Mouse (Mus musculus): ENCODE data around the gene Cxcr4. TPM values are rescaled to one million over a fixed set of nuclear protein-coding genes. Genes with fewer than 3 reads are reported as not detected.

The Cxcr4 gene
- total and polyA plus RNA-seq, 3 experiments, result 7.0 to 28.4 (median 7.8) TPM

- no peak overlapping the region for H3K27ac ChIP-seq
- H3K36me3 ChIP-seq (ENCODE audit: control insufficient read depth, insufficient read depth, low read length), result no peaks in the 10 kb centered on the region
- 70% methylated on average over 6 of the region's 6 CpGs for WGBS
- intact Hi-C loops (cut with DNase I), result no loop called here
- no peak overlapping the region for H3K4me3 ChIP-seq
- no peaks in the 10 kb centered on the region for H3K27me3 ChIP-seq (ENCODE audit: control insufficient read depth, insufficient read depth, low read length)
- H3K79me2 ChIP-seq (replicated peaks; ENCODE audit: control insufficient read depth, insufficient read depth, low read length), result no peaks in the 10 kb centered on the region
- H3K9ac ChIP-seq (ENCODE audit: low read depth, low read length), result no peak overlapping the region
- no peak for TF ChIP-seq POLR2A (IDR thresholded peaks at IDR 0.05; ENCODE audit: insufficient read depth, low read depth, low read length)
- no peak for TF ChIP-seq CTCF (IDR thresholded peaks at IDR 0.05)
- no peak for TF ChIP-seq EP300 (IDR thresholded peaks at IDR 0.05; ENCODE audit: insufficient read depth, low read depth, low read length)
- no peak for DNase-seq
- H3K4me1 ChIP-seq (ENCODE audit: control insufficient read depth, insufficient read depth, low read length), result no peaks in the 10 kb centered on the region
Observed at GRCm38 (mm10) chr1:128583279-128583872, 8.7 kb downstream of the Cxcr4 start.

GRCm38 (mm10) chr1:128580321-128580720 is 11.8 kb downstream of the Cxcr4 start:
- H3K9ac ChIP-seq (ENCODE audit: low read depth, low read length), result no peak overlapping the region
- H3K27me3 ChIP-seq (ENCODE audit: control insufficient read depth, insufficient read depth, low read length), result no peaks in the 10 kb centered on the region
- H3K36me3 ChIP-seq (ENCODE audit: control insufficient read depth, insufficient read depth, low read length), result no peaks in the 10 kb centered on the region
- no peak overlapping the region for H3K27ac ChIP-seq
- H3K4me3 ChIP-seq, result no peak overlapping the region
- TF ChIP-seq CTCF (IDR thresholded peaks at IDR 0.05), result no peak
- no peak for TF ChIP-seq POLR2A (IDR thresholded peaks at IDR 0.05; ENCODE audit: insufficient read depth, low read depth, low read length)
- no peak for TF ChIP-seq EP300 (IDR thresholded peaks at IDR 0.05; ENCODE audit: insufficient read depth, low read depth, low read length)
- H3K79me2 ChIP-seq (replicated peaks; ENCODE audit: control insufficient read depth, insufficient read depth, low read length), result no peaks in the 10 kb centered on the region
- H3K4me1 ChIP-seq (ENCODE audit: control insufficient read depth, insufficient read depth, low read length), result no peaks in the 10 kb centered on the region
- no peak for DNase-seq
- WGBS, result 38% methylated on average over 3 of the region's 3 CpGs
- intact Hi-C loops (cut with DNase I), result no loop called here

GRCm38 (mm10) chr1:128578454-128578853 is 13.6 kb downstream of the Cxcr4 start:
- Histone ChIP-seq H3K27ac (no peak overlapping the region), H3K4me1 (ENCODE audit: control insufficient read depth, insufficient read depth, low read length) (no peaks in the 10 kb centered on the region), H3K36me3 (ENCODE audit: control insufficient read depth, insufficient read depth, low read length) (no peaks in the 10 kb centered on the region), H3K9ac (ENCODE audit: low read depth, low read length) (no peak overlapping the region), H3K79me2 (replicated peaks; ENCODE audit: control insufficient read depth, insufficient read depth, low read length) (no peaks in the 10 kb centered on the region), H3K4me3 (no peak overlapping the region), H3K27me3 (ENCODE audit: control insufficient read depth, insufficient read depth, low read length) (no peaks in the 10 kb centered on the region)
- 75% methylated on average over 2 of the region's 2 CpGs for WGBS
- no peak for DNase-seq
- intact Hi-C loops (cut with DNase I), result no loop called here
- TF ChIP-seq EP300 (IDR thresholded peaks at IDR 0.05; ENCODE audit: insufficient read depth, low read depth, low read length) (no peak), POLR2A (IDR thresholded peaks at IDR 0.05; ENCODE audit: insufficient read depth, low read depth, low read length) (no peak), CTCF (IDR thresholded peaks at IDR 0.05) (no peak)

- no peaks in the 10 kb centered on the region for H3K4me1 ChIP-seq (ENCODE audit: control insufficient read depth, insufficient read depth, low read length)
- no peak for DNase-seq
- no peaks in the 10 kb centered on the region for H3K36me3 ChIP-seq (ENCODE audit: control insufficient read depth, insufficient read depth, low read length)
- H3K27ac ChIP-seq, result no peak overlapping the region
- no peaks in the 10 kb centered on the region for H3K79me2 ChIP-seq (replicated peaks; ENCODE audit: control insufficient read depth, insufficient read depth, low read length)
- intact Hi-C loops (cut with DNase I), result no loop called here
- H3K27me3 ChIP-seq (ENCODE audit: control insufficient read depth, insufficient read depth, low read length), result no peaks in the 10 kb centered on the region
- no peak overlapping the region for H3K9ac ChIP-seq (ENCODE audit: low read depth, low read length)
- TF ChIP-seq EP300 (IDR thresholded peaks at IDR 0.05; ENCODE audit: insufficient read depth, low read depth, low read length) (no peak), CTCF (IDR thresholded peaks at IDR 0.05) (no peak), POLR2A (IDR thresholded peaks at IDR 0.05; ENCODE audit: insufficient read depth, low read depth, low read length) (no peak)
- 46% methylated on average over 4 of the region's 4 CpGs for WGBS
- no peak overlapping the region for H3K4me3 ChIP-seq
Observed at GRCm38 (mm10) chr1:128575096-128575495, 17.0 kb downstream of the Cxcr4 start.

GRCm38 (mm10) chr1:128571033-128571432 is 21.1 kb downstream of the Cxcr4 start:
- no peaks in the 10 kb centered on the region for H3K4me1 ChIP-seq (ENCODE audit: control insufficient read depth, insufficient read depth, low read length)
- no peak for TF ChIP-seq POLR2A (IDR thresholded peaks at IDR 0.05; ENCODE audit: insufficient read depth, low read depth, low read length)
- no peak for TF ChIP-seq EP300 (IDR thresholded peaks at IDR 0.05; ENCODE audit: insufficient read depth, low read depth, low read length)
- TF ChIP-seq CTCF (IDR thresholded peaks at IDR 0.05), result no peak
- no peaks in the 10 kb centered on the region for H3K36me3 ChIP-seq (ENCODE audit: control insufficient read depth, insufficient read depth, low read length)
- intact Hi-C loops (cut with DNase I), result no loop called here
- H3K27me3 ChIP-seq (ENCODE audit: control insufficient read depth, insufficient read depth, low read length), result no peaks in the 10 kb centered on the region
- H3K27ac ChIP-seq, result no peak overlapping the region
- no peaks in the 10 kb centered on the region for H3K79me2 ChIP-seq (replicated peaks; ENCODE audit: control insufficient read depth, insufficient read depth, low read length)
- 32% methylated on average over 3 of the region's 3 CpGs for WGBS
- no peak for DNase-seq
- no peak overlapping the region for H3K9ac ChIP-seq (ENCODE audit: low read depth, low read length)
- H3K4me3 ChIP-seq, result no peak overlapping the region

- no peaks in the 10 kb centered on the region for H3K4me1 ChIP-seq (ENCODE audit: control insufficient read depth, insufficient read depth, low read length)
- intact Hi-C loops (cut with DNase I), result no loop called here
- H3K36me3 ChIP-seq (ENCODE audit: control insufficient read depth, insufficient read depth, low read length), result no peaks in the 10 kb centered on the region
- WGBS, result 80% methylated on average over 17 of the region's 17 CpGs
- TF ChIP-seq CTCF (IDR thresholded peaks at IDR 0.05), result no peak
- TF ChIP-seq POLR2A (IDR thresholded peaks at IDR 0.05; ENCODE audit: insufficient read depth, low read depth, low read length), result no peak
- no peak overlapping the region for H3K27ac ChIP-seq
- H3K79me2 ChIP-seq (replicated peaks; ENCODE audit: control insufficient read depth, insufficient read depth, low read length), result no peaks in the 10 kb centered on the region
- H3K4me3 ChIP-seq, result no peak overlapping the region
- H3K9ac ChIP-seq (ENCODE audit: low read depth, low read length), result no peak overlapping the region
- H3K27me3 ChIP-seq (ENCODE audit: control insufficient read depth, insufficient read depth, low read length), result no peaks in the 10 kb centered on the region
- DNase-seq, result no peak
Observed at GRCm38 (mm10) chr1:128569992-128570648, 22.0 kb downstream of the Cxcr4 start.

Data from heart, adult 2 months (tissue).